Mouse (Mus musculus) E14TG2a.4 (cell line): ENCODE data around the gene Miga2.

ENCODE experiments used
- CTCF ChIP-seq: conservative IDR thresholded peaks from 2 replicates; pipeline ENCODE4 v1.5.1; 2014; ENCODE audit warnings: low read length
- NANOG ChIP-seq: IDR thresholded peaks from 2 replicates; pipeline ENCODE4 v1.6.1; 2014; ENCODE audit warnings: borderline replicate concordance, low read length, mixed read lengths

GRCm38 (mm10) chr2:30372726-30373125, 8.7 kb downstream of the Miga2 start:
- no peak for TF ChIP-seq CTCF
- TF ChIP-seq NANOG: no peak
